Mouse (Mus musculus): ENCODE measurements around the gene BC030867.

DNA sequence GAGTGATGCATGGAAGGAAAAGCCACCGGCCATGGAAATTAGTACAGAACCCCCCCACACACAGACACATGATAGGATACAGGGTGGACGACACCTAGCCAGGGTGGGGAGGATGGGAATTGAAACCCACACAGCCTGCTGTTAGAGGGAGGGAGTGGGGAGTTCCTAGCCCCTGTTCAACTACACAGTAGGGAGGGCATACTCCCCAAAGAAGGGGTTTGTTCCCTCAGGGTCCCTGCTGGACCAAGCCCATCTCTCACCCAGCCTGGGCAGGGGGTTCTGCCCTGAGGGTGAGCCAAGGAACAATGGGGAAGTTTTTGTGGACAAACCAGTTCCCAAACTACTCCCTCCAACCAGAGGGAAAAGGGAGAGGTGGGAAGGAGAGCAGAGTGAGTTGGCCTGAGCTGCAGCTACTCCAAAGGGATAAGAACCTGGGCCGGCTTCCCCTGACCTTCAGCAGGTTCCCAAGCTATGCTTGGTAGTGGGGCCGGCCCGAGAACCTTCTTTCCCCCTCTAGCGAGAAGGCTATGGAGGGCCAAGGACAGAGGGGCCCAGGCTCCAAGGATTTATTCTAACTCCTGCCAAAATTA is 40.9 kb downstream of the BC030867 start:
- no peak for TF ChIP-seq CTCF (IDR thresholded peaks at IDR 0.05; ENCODE audit: low read depth)
- no peak for TF ChIP-seq EP300 (IDR thresholded peaks at IDR 0.05; ENCODE audit: low read depth)
